Mouse (Mus musculus) E14TG2a.4 (cell line): ENCODE results near the gene Lenep.

ENCODE experiments used
- H3K27me3 ChIP-seq: 2 replicates; pipeline ENCODE4 v1.6.1; 2014; ENCODE audit warnings: low read length, control low read depth; ENCODE audit not compliant: insufficient read depth
- H3K36me3 ChIP-seq: 2 replicates; pipeline ENCODE4 v1.6.1; 2014; ENCODE audit warnings: low read length, control low read depth; ENCODE audit not compliant: insufficient read depth
- H3K4me1 ChIP-seq: replicated peaks from 2 replicates; pipeline ENCODE4 v1.6.1; 2014; ENCODE audit warnings: low read depth, low read length, control low read depth
- H3K4me3 ChIP-seq: replicated peaks from 2 replicates; pipeline ENCODE4 v1.5.1; 2014; ENCODE audit warnings: mild to moderate bottlenecking, low read length
- H3K9me3 ChIP-seq: 2 replicates; pipeline ENCODE4 v1.6.1; 2014; ENCODE audit warnings: low read length, control low read depth
- CTCF ChIP-seq: conservative IDR thresholded peaks from 2 replicates; pipeline ENCODE4 v1.5.1; 2014; ENCODE audit warnings: low read length
- NANOG ChIP-seq: IDR thresholded peaks from 2 replicates; pipeline ENCODE4 v1.6.1; 2014; ENCODE audit warnings: borderline replicate concordance, low read length, mixed read lengths
- POU5F1 ChIP-seq: IDR thresholded peaks from 2 replicates; pipeline ENCODE4 v1.6.1; 2014; ENCODE audit warnings: low read length, borderline replicate concordance

Lenep gene

GRCm38 (mm10) chr3:89356029-89356428 lies 46.6 kb downstream of the Lenep start:
- H3K36me3 ChIP-seq = no peaks in the 10 kb centered on the region
- no peaks in the 10 kb centered on the region for H3K9me3 ChIP-seq
- peaks cover 75% of the 10 kb centered on the region for H3K27me3 ChIP-seq
- TF ChIP-seq NANOG = no peak
- no peak for TF ChIP-seq POU5F1
- no peak for TF ChIP-seq CTCF
- peak overlapping the region; percentile 48; the same call in 1 of the 2 replicates for H3K4me3 ChIP-seq
- H3K4me1 ChIP-seq = peaks cover 44% of the 10 kb centered on the region

GRCm38 (mm10) chr3:89355512-89355902 lies 47.1 kb downstream of the Lenep start:
- Histone ChIP-seq H3K9me3 (no peaks in the 10 kb centered on the region), H3K27me3 (peaks cover 80% of the 10 kb centered on the region), H3K36me3 (no peaks in the 10 kb centered on the region), H3K4me3 (no peak overlapping the region), H3K4me1 (peaks cover 47% of the 10 kb centered on the region)
- TF ChIP-seq NANOG = no peak
- no peak for TF ChIP-seq POU5F1
- TF ChIP-seq CTCF = no peak

DNA sequence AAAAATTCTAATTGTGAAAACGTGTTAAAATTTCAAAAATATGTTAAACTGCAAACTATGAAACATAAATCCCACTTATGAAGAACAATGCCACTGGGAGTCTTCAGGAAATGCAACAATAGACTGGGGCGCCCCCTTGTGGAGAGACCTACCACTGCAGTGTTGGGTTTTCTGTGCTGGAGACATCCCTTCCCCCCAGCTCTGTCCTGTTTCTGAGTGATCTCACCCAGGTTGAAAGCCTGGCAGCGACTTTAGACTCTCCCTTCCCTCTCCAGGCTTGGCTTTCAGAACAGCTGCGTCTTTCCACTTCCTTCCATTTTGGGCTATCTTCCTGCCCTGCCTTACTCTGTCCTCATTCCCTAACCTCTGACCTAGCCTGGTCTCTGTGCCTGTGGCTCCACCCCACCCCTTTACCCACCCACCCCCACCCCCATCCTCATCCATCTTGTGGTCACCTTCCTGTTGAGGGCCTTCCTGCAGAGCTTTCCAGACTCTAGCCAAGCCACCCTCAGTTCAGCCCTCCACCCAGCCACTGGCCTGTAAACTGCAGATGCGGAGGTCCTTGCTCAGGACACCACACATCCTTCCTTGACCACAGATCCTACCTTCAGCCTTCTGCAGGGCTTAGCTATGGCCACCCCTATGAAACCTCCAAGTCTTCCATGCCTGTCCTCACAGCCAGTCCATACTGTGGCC lies 47.6 kb downstream of the Lenep start:
- Histone ChIP-seq H3K4me3 (no peak overlapping the region), H3K36me3 (no peaks in the 10 kb centered on the region), H3K4me1 (peaks cover 52% of the 10 kb centered on the region), H3K27me3 (peaks cover 86% of the 10 kb centered on the region), H3K9me3 (no peaks in the 10 kb centered on the region)
- TF ChIP-seq POU5F1 (no peak), CTCF (peak; percentile 98), NANOG (no peak)

GRCm38 (mm10) chr3:89351271-89351670 lies 51.3 kb downstream of the Lenep start:
- Histone ChIP-seq H3K4me3 (no peak overlapping the region), H3K36me3 (peaks cover 19% of the 10 kb centered on the region), H3K4me1 (peaks cover 58% of the 10 kb centered on the region), H3K9me3 (no peaks in the 10 kb centered on the region), H3K27me3 (peaks cover 81% of the 10 kb centered on the region)
- TF ChIP-seq POU5F1 (no peak), NANOG (no peak), CTCF (no peak)
